Mouse (Mus musculus) embryonic facial prominence, embryonic 11.5 days (tissue): ENCODE results near the gene Unc13d. TPM values are rescaled to one million over a fixed set of nuclear protein-coding genes. Genes with fewer than 3 reads are reported as not detected.

Experiments
- ATAC-seq: fragments of 200-750 bp; cut with Nextera tagmentation; replicated peaks from 2 replicates; pipeline ENCODE4 v1.8.0; 2017; ENCODE audit warnings: low read depth; ENCODE audit not compliant: insufficient number of reproducible peaks, low FRiP score, low TSS enrichment
- DNase-seq: peaks from one replicate; pipeline ENCODE4 v3.0.0-alpha.2; 2015; ENCODE audit warnings: low spot score
- H3K27ac ChIP-seq: fragments of 300-500 bp; sonication (generic); replicated peaks from 2 replicates; pipeline ENCODE4 v1.5.1; 2014; ENCODE audit warnings: mild to moderate bottlenecking, low read depth, low read length, control low read depth
- H3K27me3 ChIP-seq: fragments of 300-500 bp; sonication (generic); 2 replicates; pipeline ENCODE4 v1.6.1; 2014; ENCODE audit warnings: mild to moderate bottlenecking, low read length, moderate library complexity, mixed read lengths; ENCODE audit not compliant: control insufficient read depth, insufficient read depth
- H3K36me3 ChIP-seq: fragments of 300-500 bp; sonication (generic); replicated peaks from 2 replicates; pipeline ENCODE4 v1.6.1; 2014; ENCODE audit warnings: low read depth, mild to moderate bottlenecking, low read length, moderate library complexity, mixed read lengths; ENCODE audit not compliant: control insufficient read depth, insufficient read depth
- H3K4me1 ChIP-seq: fragments of 300-500 bp; sonication (generic); 2 replicates; pipeline ENCODE4 v1.6.1; 2014; ENCODE audit warnings: low read length, mixed read lengths; ENCODE audit not compliant: control insufficient read depth, insufficient read depth
- H3K4me2 ChIP-seq: fragments of 300-500 bp; sonication (generic); 2 replicates; pipeline ENCODE4 v1.6.1; 2014; ENCODE audit warnings: low read depth, mild to moderate bottlenecking, control low read depth, low read length, moderate library complexity
- H3K4me3 ChIP-seq: fragments of 300-500 bp; sonication (generic); 2 replicates; pipeline ENCODE4 v1.5.1; 2014; ENCODE audit warnings: low read depth, low read length, control low read depth
- H3K9ac ChIP-seq: fragments of 300-500 bp; sonication (generic); replicated peaks from 2 replicates; pipeline ENCODE4 v1.6.1; 2014; ENCODE audit warnings: mild to moderate bottlenecking, control low read depth, low read length
- H3K9me3 ChIP-seq: fragments of 300-500 bp; sonication (generic); replicated peaks from 2 replicates; pipeline ENCODE4 v1.6.1; 2016; ENCODE audit warnings: mild to moderate bottlenecking, low read length, inconsistent platforms, mixed read lengths; ENCODE audit not compliant: control insufficient read depth
- WGBS: fragments of 180-500 bp; shearing (Covaris S2); extraction: QIAGEN DNeasy Blood & Tissue Kit; methylation state at CpG from one replicate; pipeline ENCODE4 v1.1.7; 2014; 5-methylcytosine and 5-hydroxymethylcytosine counted together
- polyA plus RNA-seq: library from polyadenylated mRNA; unstranded; fragments of >200 nt; fragmentation: Nextera tagmentation; extraction: Ambion mirVana; gene quantifications from 2 replicates; pipeline ENCODE4 v1.2.1, GENCODE M21; 2014

Gene Unc13d
- polyA plus RNA-seq, 1 experiment from 2014 or later = 1.2 TPM

DNA sequence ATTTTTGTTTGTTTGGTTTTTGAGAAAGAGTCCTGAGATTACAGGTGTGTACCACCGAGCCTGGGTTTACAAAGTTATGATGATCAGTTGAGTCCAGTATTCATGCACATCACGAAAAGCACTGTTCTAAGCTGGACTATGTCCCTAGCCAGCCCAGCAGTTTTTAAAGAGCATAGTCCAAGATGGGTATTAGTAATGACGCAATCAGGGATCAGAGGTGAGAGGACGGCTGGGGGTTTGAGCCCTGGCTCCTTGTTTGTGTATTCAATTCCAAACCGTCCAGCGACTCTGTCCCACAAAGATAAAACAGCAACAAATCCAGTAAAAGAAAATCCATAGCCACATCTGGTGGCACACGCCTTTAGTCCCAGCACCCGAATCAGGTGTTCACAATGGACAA lies 10.4 kb upstream of the Unc13d start:
- Histone ChIP-seq H3K9me3 (no peaks in the 10 kb centered on the region), H3K4me2 (no peak overlapping the region; the same call in 1 of the 2 replicates), H3K4me3 (no peak overlapping the region), H3K4me1 (no peaks in the 10 kb centered on the region), H3K9ac (no peak overlapping the region), H3K27me3 (no peaks in the 10 kb centered on the region), H3K36me3 (no peaks in the 10 kb centered on the region; the same call in 1 of the 2 replicates), H3K27ac (no peak overlapping the region)
- DNase-seq (no peak), ATAC-seq (no peak)
- 80% methylated on average over 8 of the region's 8 CpGs for WGBS

DNA sequence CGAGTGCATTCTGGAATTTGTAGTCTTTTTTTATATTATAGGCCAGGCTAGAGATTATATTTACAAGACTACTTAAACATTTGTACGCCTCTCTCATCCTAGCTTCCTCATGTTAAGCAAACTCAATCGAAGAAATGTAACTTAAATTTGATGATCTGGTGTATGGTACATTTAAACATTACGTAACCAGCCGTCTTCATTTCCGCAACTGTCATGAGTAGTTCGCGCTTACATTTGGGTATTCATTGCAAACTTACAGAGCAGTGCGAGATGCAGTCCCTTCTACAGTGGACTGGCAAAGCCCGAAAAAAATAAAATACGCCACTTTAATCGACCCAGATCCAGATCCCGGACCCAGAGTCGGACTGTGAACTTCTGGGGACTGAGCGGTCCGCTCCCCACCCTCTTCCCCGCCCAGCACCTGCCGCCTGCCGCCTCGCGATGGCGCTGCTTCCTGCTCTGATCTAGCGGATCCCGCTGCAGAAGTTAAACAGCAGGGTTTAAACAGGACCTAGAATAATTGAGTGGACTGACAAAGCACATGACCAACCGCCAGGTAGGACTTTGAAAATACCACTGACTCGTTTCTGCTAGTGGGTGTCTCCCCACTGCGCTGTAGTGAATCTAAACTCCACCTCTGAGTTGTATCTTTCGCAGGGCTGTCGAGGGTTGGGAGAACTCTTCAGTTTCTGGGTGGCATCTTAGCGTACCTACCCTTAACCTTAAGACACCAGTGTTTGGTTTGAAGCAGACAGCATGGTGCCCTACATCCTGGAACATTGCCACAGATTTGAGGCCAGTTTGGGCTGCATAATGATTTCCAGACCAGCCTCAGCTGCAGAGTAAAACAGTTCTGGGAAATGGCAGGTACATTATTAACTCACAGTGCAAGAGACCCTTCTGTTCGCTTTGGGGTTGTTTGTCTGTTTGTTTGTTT lies 9.7 kb upstream of the Unc13d start:
- DNase-seq (peak; percentile 85), ATAC-seq (peak; percentile 73)
- Histone ChIP-seq H3K4me3 (peak overlapping the region; percentile 34), H3K9ac (peak overlapping the region; percentile 43; the same call in 1 of the 2 replicates), H3K27ac (no peak overlapping the region), H3K4me1 (no peaks in the 10 kb centered on the region), H3K36me3 (no peaks in the 10 kb centered on the region; the same call in 1 of the 2 replicates), H3K9me3 (no peaks in the 10 kb centered on the region), H3K27me3 (no peaks in the 10 kb centered on the region), H3K4me2 (peak overlapping the region; percentile 55)
- 3% methylated on average over 31 of the region's 31 CpGs for WGBS

DNA sequence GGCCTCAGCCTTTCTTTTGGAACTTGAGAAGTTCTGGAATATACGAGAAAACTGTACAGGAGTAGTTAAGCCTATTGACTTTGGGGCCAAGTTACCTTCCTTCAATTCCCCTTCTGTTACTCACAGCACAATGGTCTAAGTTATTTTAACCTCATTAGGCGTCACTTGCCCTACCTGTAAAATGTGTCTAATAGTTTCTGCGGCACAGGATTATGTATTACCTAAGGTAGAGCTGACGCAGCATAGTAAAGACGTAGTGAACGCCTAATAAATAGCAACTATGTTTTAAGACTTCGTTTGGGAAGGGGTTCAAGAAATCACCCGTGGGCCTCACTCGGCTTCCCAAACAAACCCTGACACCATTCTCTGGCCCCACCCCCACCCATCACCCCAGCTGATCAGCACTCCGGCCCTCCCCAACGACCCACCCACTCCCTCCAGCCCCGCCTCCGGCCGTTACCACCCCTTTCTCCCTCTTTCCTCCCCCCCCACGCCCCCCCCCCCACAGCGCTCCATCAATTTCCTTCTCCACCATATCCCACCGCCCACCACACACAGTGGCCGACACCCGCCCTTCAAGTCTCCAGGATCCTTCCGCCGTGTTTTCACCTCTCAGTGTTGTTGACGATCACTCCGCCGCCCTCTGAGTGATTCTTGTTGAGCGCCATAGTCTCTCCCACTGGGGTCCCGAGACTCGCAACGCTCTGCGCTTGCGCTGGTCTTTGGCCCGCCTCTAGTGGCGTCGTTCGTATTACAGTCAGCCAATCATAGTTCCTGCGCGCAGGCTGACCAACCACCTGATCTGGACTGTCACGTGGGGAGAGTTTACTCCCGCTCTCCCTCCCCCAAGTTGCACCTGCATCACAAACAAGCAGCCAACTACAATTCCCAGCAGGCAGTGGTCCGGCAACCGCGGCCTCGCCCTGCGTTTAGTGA lies 8.8 kb upstream of the Unc13d start, which contains the start of gene Wbp2:
Gene Wbp2 (minus strand): TSS at position 738 of the 936 bp plus-strand sequence.
- 4% methylated on average over 35 of the region's 43 CpGs for WGBS
- peak within 1 kb of the TSS; percentile 43 for H3K9ac ChIP-seq
- H3K36me3 ChIP-seq = no peaks in the 10 kb centered on the region; the same call in 1 of the 2 replicates
- H3K27ac ChIP-seq = no peak within 1 kb of the TSS; the same call in 1 of the 2 replicates
- DNase-seq (peak; percentile 99), ATAC-seq (peak; percentile 95)
- no peaks in the 10 kb centered on the region for H3K9me3 ChIP-seq
- H3K4me1 ChIP-seq = no peaks in the 10 kb centered on the region
- no peaks in the 10 kb centered on the region for H3K27me3 ChIP-seq
- H3K4me2 ChIP-seq = peak within 1 kb of the TSS; percentile 55
- peak within 1 kb of the TSS; percentile 41 for H3K4me3 ChIP-seq

DNA sequence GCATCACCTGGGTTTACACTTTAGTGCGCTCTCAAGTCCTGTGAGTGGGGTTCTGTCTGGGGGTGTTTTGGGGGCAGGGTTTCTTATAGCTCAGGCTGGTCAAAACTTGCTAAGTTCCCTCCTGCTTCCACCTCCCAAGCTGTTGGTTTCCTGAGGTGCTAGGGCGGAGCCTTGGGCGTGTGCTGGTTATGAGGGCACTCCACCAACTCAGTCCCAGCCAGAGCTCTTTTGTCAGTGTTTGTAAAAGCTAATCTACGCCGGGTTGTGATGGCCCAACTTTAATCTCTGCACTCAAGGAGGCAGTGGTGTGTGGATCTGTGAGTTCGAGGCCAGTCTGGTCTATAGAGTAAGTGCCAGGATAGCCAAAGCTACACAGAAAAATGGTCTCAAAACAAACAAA lies 6.4 kb upstream of the Unc13d start:
- Histone ChIP-seq H3K4me2 (no peak overlapping the region), H3K27me3 (no peaks in the 10 kb centered on the region), H3K27ac (no peak overlapping the region), H3K9ac (no peak overlapping the region), H3K36me3 (no peaks in the 10 kb centered on the region; the same call in none of the 2 replicates), H3K4me3 (no peak overlapping the region), H3K9me3 (no peaks in the 10 kb centered on the region), H3K4me1 (no peaks in the 10 kb centered on the region)
- 89% methylated on average over 6 of the region's 6 CpGs for WGBS
- ATAC-seq (no peak), DNase-seq (no peak)

DNA sequence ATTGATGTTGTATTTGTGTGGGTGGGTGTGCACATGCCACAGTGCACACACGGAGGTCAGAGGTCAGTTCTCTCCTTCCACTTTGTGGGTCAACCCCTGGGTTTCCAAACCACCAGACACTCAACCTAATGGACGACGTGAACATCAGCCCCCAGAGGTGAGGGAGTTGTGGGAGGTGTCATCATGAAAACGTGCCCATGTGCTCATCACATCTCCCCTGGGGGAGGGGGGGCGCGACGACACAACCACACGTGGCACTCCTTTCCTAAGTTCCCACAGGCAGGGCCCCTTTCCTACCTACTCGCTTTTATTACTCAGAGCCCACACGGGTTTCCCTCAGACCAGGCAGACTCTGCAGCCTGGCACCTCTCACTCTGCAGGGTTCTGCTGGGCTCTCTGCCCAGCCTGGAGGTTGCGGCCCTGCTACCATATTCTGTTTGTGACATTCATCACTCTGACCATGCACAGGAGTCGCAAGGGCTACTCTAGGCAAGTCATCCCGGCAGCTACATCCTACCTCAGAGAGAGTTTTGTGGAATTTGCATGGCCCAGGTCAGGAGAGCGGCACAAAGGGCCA lies 5.4 kb upstream of the Unc13d start:
- H3K9ac ChIP-seq = no peak overlapping the region; the same call in 1 of the 2 replicates
- H3K9me3 ChIP-seq = no peaks in the 10 kb centered on the region
- H3K4me1 ChIP-seq = no peaks in the 10 kb centered on the region
- no peak overlapping the region for H3K27ac ChIP-seq
- H3K36me3 ChIP-seq = no peaks in the 10 kb centered on the region; the same call in none of the 2 replicates
- no peak overlapping the region for H3K4me2 ChIP-seq
- H3K4me3 ChIP-seq = no peak overlapping the region
- H3K27me3 ChIP-seq = no peaks in the 10 kb centered on the region
- WGBS = 86% methylated on average over 14 of the region's 14 CpGs
- ATAC-seq (no peak), DNase-seq (no peak)

DNA sequence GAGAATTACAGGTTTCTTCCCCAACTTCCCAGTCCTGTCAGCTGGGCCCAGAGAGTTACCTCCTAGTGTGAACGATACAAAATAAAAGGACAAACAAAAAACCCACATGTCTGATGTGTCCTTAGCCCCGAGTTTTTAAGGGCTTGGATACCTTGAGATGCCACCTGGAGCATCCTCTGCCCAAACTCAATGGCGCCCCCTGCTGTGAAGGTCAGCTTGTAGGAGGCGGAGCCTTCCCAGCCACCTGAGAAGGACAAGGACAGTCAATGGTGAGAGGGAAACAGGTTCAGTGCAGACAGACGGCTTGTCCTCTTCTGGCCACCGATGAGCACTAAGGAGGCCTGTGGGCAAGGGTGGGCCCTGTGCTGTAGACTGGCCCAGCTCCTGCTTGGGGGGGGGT lies 3.3 kb upstream of the Unc13d start:
- Histone ChIP-seq H3K27me3 (no peaks in the 10 kb centered on the region), H3K27ac (no peak overlapping the region), H3K9me3 (no peaks in the 10 kb centered on the region), H3K4me1 (no peaks in the 10 kb centered on the region), H3K36me3 (no peaks in the 10 kb centered on the region; the same call in none of the 2 replicates), H3K4me3 (no peak overlapping the region), H3K9ac (no peak overlapping the region), H3K4me2 (no peak overlapping the region)
- WGBS = 75% methylated on average over 6 of the region's 6 CpGs
- DNase-seq (no peak), ATAC-seq (no peak)

DNA sequence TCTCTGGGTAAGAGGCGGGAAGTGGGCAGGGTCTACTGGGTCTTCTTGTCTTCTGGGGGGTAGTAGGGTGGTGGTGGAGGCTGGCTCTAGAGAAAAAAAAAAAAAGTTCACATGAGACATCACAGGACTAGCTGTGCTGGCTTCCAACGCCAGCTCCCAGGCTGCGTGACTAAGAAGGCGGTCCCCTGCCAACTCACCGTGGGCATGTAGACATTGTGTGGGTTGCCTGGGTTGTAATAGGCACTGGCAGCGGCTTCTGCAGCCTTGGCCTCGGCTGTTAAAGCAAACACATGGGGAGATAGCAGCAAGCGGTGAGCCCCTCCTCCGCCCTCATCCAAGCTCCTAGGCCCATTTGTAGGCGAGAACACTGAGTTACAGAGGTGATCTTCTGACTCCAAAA lies 1.8 kb upstream of the Unc13d start:
- Histone ChIP-seq H3K36me3 (no peaks in the 10 kb centered on the region; the same call in none of the 2 replicates), H3K4me2 (no peak overlapping the region), H3K9ac (no peak overlapping the region), H3K27me3 (no peaks in the 10 kb centered on the region), H3K4me1 (no peaks in the 10 kb centered on the region), H3K27ac (no peak overlapping the region), H3K4me3 (no peak overlapping the region), H3K9me3 (no peaks in the 10 kb centered on the region)
- DNase-seq (no peak), ATAC-seq (no peak)
- 77% methylated on average over 10 of the region's 10 CpGs for WGBS
